Mouse (Mus musculus) activated CD4-positive, CD25-positive, alpha-beta regulatory T cell (primary cell): ENCODE data around the gene Tomm7. TPM values are rescaled to one million over a fixed set of nuclear protein-coding genes. Genes with fewer than 3 reads are reported as not detected.

Experiments used
- polyA plus RNA-seq, 2 experiments: library from polyadenylated mRNA; unstranded; fragments of 100-300 nt; shearing (Covaris generic); gene quantifications; one replicate each; pipeline ENCODE4 v1.2.1; 2017

The Tomm7 gene
- 10 to 100 TPM; 67.2 to 84.3 TPM for polyA plus RNA-seq

GRCm38 (mm10) chr5:23843674-23844530 is at the start of gene Tomm7:
Gene Tomm7, minus strand, starts transcription at chr5:23844161.

Other genes starting within 250 kb of the Tomm7 start
- 10 to 100 TPM; 52.5 to 58.0 TPM for gene Srpk2, start 159.5 kb downstream of the Tomm7 start, polyA plus RNA-seq
- 10 to 100 TPM; 15.5 to 17.5 TPM for gene Pus7, start 60.5 kb downstream of the Tomm7 start, polyA plus RNA-seq
- 10 to 100 TPM; 20.8 to 22.9 TPM for gene Rint1, start 56.5 kb downstream of the Tomm7 start, polyA plus RNA-seq
- 10 to 100 TPM in 1 of 2 experiments, 1 to 10 TPM in 1; 9.5 to 24.7 TPM for gene Fam126a, start 186.5 kb upstream of the Tomm7 start, polyA plus RNA-seq